Mouse (Mus musculus) heart, adult 11 months (tissue): Measurements from ENCODE around the gene Setd1b.

Source experiments
- DNase-seq: peaks from one replicate; pipeline ENCODE4 v3.0.0; 2022

Gene Setd1b

GRCm38 (mm10) chr5:123128426-123129169, 13.4 kb upstream of the Setd1b start:
- DNase-seq = peak; percentile 97

- peak; percentile 61 for DNase-seq
Measured at GRCm38 (mm10) chr5:123129170-123129757, 12.7 kb upstream of the Setd1b start.

DNA sequence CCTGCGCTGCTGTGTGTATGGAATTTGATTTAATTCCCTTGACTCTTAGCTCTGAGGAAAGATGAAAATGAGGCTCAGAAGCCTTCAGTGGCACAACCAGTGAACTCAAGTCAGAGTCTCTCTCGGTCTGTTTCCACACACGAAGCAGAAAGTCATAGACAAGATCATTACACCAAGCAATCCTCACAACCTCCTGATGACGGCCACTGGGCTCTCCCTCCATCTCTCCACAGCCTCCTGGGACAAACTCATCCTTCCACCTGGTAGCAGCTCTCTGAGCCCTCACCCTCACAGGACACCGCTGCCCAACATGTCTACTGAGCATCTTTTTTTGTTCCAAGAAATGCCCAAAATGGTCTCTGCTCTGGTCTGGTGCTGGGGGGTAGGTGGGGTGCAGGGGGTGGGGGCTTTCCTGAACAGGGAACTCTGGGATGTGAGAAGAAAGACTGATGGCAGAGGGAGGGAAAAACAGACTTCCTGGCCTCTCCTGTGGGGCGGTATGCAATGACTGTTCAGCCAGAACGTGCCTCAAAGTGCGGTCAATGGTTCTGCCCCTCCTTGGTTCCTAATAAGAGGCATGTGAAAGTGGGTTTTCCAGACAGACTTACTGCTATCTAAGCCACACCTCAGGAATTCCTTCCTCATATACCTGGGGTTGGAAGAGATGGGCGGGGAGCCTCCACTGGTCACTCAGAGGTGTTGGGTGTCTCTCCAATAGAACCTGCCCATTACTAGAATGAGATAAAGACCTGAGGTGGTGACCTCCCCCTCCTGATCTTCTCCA, 11.8 kb upstream of the Setd1b start:
- peak; percentile 82 for DNase-seq

- peak; percentile 88 for DNase-seq
Measured at GRCm38 (mm10) chr5:123130814-123131148, 11.2 kb upstream of the Setd1b start.

DNA sequence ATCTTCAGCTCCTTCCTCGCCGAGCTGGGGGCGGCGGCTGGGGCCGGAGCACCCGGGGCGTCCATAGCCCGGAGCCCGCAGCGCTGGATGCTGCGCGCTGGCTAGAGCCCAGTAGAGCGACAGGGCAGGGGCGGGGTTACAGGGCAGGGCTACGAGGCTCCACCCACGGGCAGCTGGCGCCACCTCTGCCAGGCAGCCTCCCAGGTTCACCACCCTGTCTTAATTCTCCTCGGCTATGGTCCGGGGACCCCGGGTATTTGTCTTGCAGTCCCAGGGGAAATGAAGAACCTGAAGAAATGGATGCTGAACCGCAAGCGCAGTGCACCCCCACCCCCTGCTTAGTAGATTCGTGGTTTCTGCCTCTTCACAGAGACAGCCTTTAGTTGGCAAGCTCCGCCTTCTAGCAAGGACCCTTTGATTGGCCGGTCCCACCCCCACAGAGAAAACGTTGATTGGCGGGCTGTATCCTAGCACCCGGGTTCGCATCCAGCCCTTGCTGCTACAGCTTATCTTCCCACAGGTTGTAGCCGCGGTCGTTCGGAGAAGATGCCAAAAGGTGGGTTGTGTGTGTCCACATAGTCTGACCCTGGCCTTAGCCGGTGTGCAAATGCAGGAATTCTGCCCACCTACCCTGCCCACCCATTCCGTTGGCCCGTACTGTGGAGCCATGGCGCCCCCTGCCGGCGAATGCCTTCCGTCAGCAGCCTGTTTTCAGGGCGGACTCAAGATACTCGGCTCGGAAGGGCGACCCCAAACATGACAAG, 9.5 kb upstream of the Setd1b start, which contains the start of gene Rhof:
Gene Rhof (minus strand): TSS at position 385 of the 764 bp plus-strand sequence.
- peak; percentile 98 for DNase-seq

- peak; percentile 99 for DNase-seq
Measured at GRCm38 (mm10) chr5:123133083-123133783, 8.8 kb upstream of the Setd1b start.

GRCm38 (mm10) chr5:123133784-123134143, 8.2 kb upstream of the Setd1b start:
- no peak for DNase-seq

DNA sequence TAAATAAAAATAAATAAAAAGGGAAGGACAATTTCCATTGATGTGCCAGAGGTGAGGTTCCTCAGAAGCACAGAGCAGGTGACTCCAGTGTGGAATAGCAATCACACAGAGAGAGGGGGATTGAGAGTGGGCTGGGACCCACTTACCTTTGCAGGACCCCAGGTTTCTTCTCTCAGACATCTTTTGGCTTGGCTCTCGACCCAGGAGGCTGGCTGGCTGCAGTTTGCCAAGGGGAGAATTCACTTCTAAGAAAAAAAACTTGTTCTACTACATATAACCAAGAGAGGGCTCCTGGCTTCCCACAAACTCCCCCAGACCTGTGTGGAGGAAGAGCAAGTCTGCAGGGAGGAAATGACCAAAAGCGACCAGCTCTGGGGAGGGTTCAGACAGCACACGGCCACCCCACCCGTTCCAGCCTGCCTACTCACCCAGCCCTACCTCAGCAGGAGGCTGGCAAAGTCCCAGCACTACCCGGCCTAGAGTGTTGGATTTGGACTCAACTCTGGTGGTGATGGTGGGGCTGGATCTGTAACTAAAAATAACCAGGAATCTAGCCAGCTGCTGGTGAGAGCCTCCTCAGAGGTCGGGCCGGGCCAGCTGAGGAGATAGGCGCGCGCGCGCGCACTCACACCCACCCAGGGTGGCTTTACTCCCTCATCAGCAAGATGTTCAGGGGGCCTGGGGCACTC, 7.7 kb upstream of the Setd1b start:
- DNase-seq = peak; percentile 99

GRCm38 (mm10) chr5:123134875-123135382, 7.1 kb upstream of the Setd1b start:
- no peak for DNase-seq

DNA sequence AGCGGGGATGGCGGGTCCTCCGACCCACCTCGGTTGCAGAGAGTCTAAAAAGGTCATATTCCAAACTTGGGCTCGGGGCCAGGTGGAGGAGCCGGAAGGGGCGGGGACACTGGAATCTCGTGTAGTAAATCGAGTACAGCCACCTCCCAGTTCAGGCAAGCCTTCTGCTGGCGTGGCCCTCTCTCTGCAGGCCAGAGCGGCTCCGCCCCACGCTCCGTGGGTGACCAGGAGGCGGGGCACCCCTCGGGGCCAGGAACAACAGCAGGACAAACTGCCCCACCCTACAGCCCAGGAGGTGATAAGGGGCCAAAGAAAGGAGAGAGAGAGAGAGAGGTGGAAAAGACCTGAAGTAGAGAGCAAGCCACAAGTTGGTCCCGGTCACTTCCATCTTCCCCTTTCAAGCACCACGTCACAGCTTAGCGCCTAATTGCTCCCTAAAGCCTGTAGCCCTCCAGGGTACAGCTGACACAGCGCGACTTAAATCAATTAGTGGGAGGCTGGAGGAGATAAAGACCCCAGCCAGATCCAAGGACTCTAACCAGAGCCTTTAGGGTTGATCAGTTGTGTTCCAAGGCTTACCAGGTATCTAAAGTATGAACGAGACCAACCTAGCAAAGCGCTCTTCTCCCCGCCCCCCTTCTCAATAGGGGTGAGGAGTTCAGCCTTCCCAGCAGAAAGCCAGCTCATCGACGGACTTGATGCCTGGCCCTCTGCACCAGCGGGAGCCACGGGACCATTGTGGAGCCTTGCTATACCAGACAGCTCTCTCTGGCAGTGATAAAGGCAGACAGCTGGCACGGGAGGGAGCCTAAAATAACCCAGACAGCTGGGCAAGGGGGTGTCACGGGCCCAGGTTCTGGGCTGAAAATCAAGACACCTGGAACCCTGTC, 6.3 kb upstream of the Setd1b start:
- peak; percentile 100 for DNase-seq

GRCm38 (mm10) chr5:123136361-123137043, 5.5 kb upstream of the Setd1b start:
- peak; percentile 100 for DNase-seq

- peak; percentile 99 for DNase-seq
Measured at GRCm38 (mm10) chr5:123137044-123137909, 4.7 kb upstream of the Setd1b start.

DNA sequence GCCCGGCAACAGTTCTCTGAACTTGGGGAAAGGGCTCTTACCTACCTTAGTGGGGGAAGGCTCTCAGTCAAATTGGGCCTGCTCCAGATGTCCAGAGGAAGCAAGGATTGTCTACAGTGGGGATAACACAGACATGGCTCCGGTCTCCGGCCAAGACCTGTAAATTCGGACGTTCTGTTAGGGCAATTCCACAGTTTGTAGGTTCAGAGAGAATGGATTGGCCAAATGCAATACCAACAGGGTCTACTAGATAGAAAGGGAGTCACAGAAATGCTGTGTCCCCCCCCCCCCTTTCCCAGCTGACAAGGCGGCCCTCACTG, 4.1 kb upstream of the Setd1b start:
- DNase-seq = no peak

GRCm38 (mm10) chr5:123138230-123138911, 3.6 kb upstream of the Setd1b start:
- DNase-seq = peak; percentile 99

DNA sequence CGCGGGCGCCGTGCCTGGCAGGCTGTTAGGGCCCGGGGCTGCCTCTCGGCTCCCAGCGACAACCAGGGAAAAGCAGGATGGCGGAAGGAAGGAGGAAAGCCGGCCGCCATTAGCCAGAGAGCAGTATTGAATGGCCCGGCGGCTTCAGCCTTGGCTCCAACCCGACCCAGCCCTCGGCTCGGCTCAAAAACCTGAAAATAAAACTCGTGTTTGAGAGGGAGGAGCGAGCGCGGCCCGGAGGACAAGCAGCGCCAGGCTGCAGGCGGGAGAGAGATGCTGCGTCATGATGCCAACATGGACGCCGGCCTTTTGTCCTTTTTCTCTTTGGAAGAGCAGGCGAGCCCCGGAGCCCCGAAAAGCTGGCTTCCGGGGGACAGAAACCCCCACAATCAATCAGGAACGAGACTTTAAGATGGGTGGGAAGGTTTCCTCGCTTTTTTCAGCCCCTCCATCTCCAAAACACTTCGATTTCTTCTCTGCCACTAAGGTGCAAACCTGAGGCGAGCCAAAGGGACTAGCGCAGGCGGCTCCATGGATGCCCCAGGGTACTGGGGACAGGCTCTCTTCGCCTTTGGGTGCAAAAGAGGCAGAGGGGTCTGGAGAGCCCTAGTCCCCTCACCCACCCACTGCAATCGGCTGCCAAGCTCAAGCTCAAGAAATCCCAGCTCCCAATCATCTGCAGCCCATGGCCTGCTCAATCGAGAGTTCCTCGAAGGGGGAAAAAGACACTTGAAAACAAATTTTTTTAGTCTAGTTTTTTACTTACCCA, 2.9 kb upstream of the Setd1b start:
- peak; percentile 99 for DNase-seq

GRCm38 (mm10) chr5:123139722-123140627, 2.0 kb upstream of the Setd1b start:
- DNase-seq = peak; percentile 90
